Mouse (Mus musculus): ENCODE measurements around the gene Uchl5.

DNA sequence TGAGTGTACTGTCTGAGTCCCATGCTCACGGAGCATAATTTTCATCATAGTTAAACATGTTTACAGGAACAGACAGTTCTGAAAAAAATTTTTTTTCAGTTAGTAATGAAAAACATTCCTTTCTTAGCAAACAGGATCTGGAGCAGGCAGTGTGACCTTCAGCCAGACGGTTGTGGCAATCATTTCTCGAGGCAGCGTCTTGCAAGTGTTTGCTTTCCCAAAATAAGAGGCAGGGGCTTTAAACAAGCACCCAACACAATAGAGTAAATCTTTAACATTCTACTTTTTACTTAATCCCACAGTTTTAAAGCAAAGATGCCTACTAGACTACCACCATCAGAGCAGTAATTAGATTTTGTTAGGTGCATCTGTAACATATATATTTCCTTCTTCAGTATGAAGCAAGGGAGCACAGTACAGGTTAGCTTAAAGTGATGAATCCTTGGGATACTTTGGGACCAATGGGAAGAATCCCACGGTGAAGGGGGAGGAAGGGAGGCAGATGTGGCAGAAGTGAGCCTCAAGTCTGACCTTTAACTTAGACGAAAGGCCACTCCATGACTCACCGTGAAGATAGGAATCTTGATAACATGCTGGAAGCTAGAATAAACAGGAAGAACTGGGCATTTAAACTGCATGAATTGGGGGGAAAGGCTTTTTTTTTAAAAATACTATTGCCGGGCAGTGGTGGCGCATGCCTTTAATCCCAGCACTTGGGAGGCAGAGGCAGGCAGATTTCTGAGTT, 49.2 kb upstream of the Uchl5 start:
- TF ChIP-seq CTCF (IDR thresholded peaks at IDR 0.05; ENCODE audit: low read depth) (no peak), EP300 (IDR thresholded peaks at IDR 0.05; ENCODE audit: low read depth) (no peak)

Measured in liver, postnatal 0 days (tissue).